ENCODE assay signal across 8 mouse cellular contexts in the genomic region with DNA sequence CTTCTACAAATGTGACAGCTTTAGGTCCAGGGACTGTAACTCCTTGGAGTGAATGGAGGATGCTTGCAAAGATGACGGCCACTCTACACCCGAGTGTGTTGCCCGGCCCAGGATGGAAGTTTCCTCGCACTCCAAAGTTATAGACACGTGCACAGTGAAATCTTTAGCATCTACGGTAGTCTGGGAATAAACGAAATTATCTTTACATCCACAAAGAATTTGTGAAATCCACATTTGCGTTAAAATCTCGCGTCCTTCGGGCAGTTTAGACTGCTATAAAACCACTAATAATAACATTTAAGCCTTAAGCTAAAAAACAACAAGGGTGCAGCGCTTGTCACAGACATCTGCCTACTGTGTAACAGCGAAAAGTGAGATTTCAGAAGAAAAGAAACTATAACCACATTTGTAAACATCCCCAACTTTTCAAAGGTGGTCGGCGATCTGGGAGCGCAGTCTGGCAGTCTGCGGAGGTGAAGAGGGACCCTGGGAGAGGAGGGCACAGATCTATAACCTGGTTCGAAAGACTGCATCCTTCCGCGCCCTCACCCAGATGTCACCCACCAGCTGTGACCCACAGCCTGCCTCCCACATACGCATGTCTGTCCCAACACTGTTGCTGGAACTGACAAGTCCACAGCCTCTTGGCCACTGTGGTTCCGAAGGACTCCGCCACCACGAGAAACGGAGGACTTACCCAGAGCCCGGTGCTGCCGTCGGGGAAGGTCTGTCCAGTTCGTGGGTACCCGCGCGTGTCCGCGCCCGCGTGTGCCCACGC. TPM values are rescaled to one million over a fixed set of nuclear protein-coding genes. Genes with fewer than 3 reads are reported as not detected.
DNase-seq lines count a peak whose midpoint lies in the region; ATAC-seq and TF ChIP-seq lines count a peak whose summit lies in the region.

No protein-coding gene starts in this region.

- H3K27me3 ChIP-seq in heart, embryonic 13.5 days (replicated peaks): peaks cover 82% of the 10 kb centered on the region
- peaks cover 45% of the 10 kb centered on the region for H3K27me3 ChIP-seq in hindbrain, embryonic 12.5 days
- H3K27me3 ChIP-seq in midbrain, embryonic 13.5 days: peaks cover 52% of the 10 kb centered on the region

- intact Hi-C loops in heart, postnatal 14 days (cut with DNase I): no loop called here
- intact Hi-C loops in gastrocnemius, postnatal 14 days (cut with DNase I; ENCODE audit: low total_unique reads): no loop called here

- H3K9me3 ChIP-seq in heart, embryonic 13.5 days: no peaks in the 10 kb centered on the region
- H3K9me3 ChIP-seq in ES-E14 (ENCODE audit: control insufficient read depth, insufficient read depth, low read depth, low read length): no peaks in the 10 kb centered on the region
- H3K9me3 ChIP-seq in hindbrain, embryonic 12.5 days (replicated peaks): no peaks in the 10 kb centered on the region
- no peaks in the 10 kb centered on the region for H3K9me3 ChIP-seq in midbrain, embryonic 13.5 days

- 15% methylated on average over 37 of the region's 37 CpGs for WGBS in heart, embryonic 13.5 days
- 15% methylated on average over 37 of the region's 37 CpGs for WGBS in hindbrain, embryonic 12.5 days
- 14% methylated on average over 37 of the region's 37 CpGs for WGBS in midbrain, embryonic 13.5 days

- peaks cover 18% of the 10 kb centered on the region for H3K4me1 ChIP-seq in heart, embryonic 13.5 days
- peaks cover 0 to 3% of the 10 kb centered on the region in 2 experiments; a peak in 2 of 4 replicates for H3K4me1 ChIP-seq in ES-E14 (ENCODE audit: control insufficient read depth in 2 of 2, insufficient read depth in 2 of 2, low read length in 2 of 2, poor library complexity in 1 of 2)
- H3K4me1 ChIP-seq in hindbrain, embryonic 12.5 days: peaks cover 18% of the 10 kb centered on the region
- peaks cover 20% of the 10 kb centered on the region for H3K4me1 ChIP-seq in midbrain, embryonic 13.5 days (replicated peaks)

- DNase-seq in heart, postnatal 14 days: no peak
- DNase-seq in ES-E14 (ENCODE audit: low read depth, low spot score): no peak
- no peak for DNase-seq in urinary bladder, postnatal 14 days (ENCODE audit: low spot score)
- no peak for DNase-seq in gastrocnemius, postnatal 14 days

- H3K4me3 ChIP-seq in heart, embryonic 13.5 days: peak overlapping the region; percentile 52
- H3K4me3 ChIP-seq in ES-E14 (ENCODE audit: insufficient read depth in 1 of 2, low read depth in 1 of 2, low read length in 2 of 2, poor library complexity in 1 of 2, severe bottlenecking in 1 of 2): peak overlapping the region; percentile 63 to 72
- H3K4me3 ChIP-seq in hindbrain, embryonic 12.5 days: peak overlapping the region; percentile 47
- peak overlapping the region; percentile 47 for H3K4me3 ChIP-seq in midbrain, embryonic 13.5 days (replicated peaks)

- ATAC-seq in heart, embryonic 13.5 days (ENCODE audit: extremely low read depth, insufficient number of reproducible peaks, low FRiP score, low TSS enrichment): no peak
- peak; percentile 34 for ATAC-seq in hindbrain, embryonic 12.5 days (ENCODE audit: low FRiP score)
- ATAC-seq in midbrain, embryonic 13.5 days: peak; percentile 44; the same call in 1 of the 2 replicates
- no peak for ATAC-seq in erythroblast, adult 5-6 weeks (replicated peaks; ENCODE audit: low FRiP score, poor library complexity, severe bottlenecking)

- in situ Hi-C loops in ES-E14 (cut with MboI; ENCODE audit: low sequenced_read_pairs in 2 of 2, unreplicated experiment in 2 of 2): no loop called here

- H3K4me2 ChIP-seq in heart, embryonic 13.5 days: peak overlapping the region; percentile 73
- H3K4me2 ChIP-seq in hindbrain, embryonic 12.5 days (replicated peaks): peak overlapping the region; percentile 88
- peak overlapping the region; percentile 90 for H3K4me2 ChIP-seq in midbrain, embryonic 13.5 days (replicated peaks)

- peak overlapping the region; percentile 68 for H3K9ac ChIP-seq in heart, embryonic 13.5 days
- peak overlapping the region; percentile 20 for H3K9ac ChIP-seq in ES-E14 (ENCODE audit: insufficient read depth, low read depth, low read length, poor library complexity, severe bottlenecking)
- peak overlapping the region; percentile 62 for H3K9ac ChIP-seq in hindbrain, embryonic 12.5 days
- peak overlapping the region; percentile 59 for H3K9ac ChIP-seq in midbrain, embryonic 13.5 days (replicated peaks)

- no peak overlapping the region for H3K27ac ChIP-seq in heart, embryonic 13.5 days (replicated peaks)
- no peak overlapping the region for H3K27ac ChIP-seq in ES-E14 (ENCODE audit: insufficient read depth, low read depth, low read length, poor library complexity, severe bottlenecking)
- peak overlapping the region; percentile 49; the same call in 1 of the 2 replicates for H3K27ac ChIP-seq in hindbrain, embryonic 12.5 days
- no peak overlapping the region for H3K27ac ChIP-seq in midbrain, embryonic 13.5 days

- no peaks in the 10 kb centered on the region for H3K36me3 ChIP-seq in heart, embryonic 13.5 days
- no peaks in the 10 kb centered on the region for H3K36me3 ChIP-seq in ES-E14 (ENCODE audit: control insufficient read depth, insufficient read depth, low read length, poor library complexity, severe bottlenecking)
- no peaks in the 10 kb centered on the region for H3K36me3 ChIP-seq in hindbrain, embryonic 12.5 days
- no peaks in the 10 kb centered on the region for H3K36me3 ChIP-seq in midbrain, embryonic 13.5 days

TF ChIP-seq in ES-E14, 5 proteins besides CTCF, POLR2A, EP300 and RAD21:
- TF ChIP-seq HCFC1 (IDR thresholded peaks at IDR 0.05; ENCODE audit: borderline replicate concordance, insufficient read depth, low read length) (no peak), ZNF384 (IDR thresholded peaks at IDR 0.05; ENCODE audit: low read depth, low read length) (no peak), CHD2 (IDR thresholded peaks at IDR 0.05; ENCODE audit: low read depth, low read length) (no peak), MAFK (IDR thresholded peaks at IDR 0.05; ENCODE audit: insufficient read depth, low read depth, low read length) (no peak), ZC3H11A (IDR thresholded peaks at IDR 0.05; ENCODE audit: borderline replicate concordance, low read depth, low read length) (no peak)

RNA-seq across cellular contexts. Expression of a gene that starts 1.5 kb away (rescaled TPM):
- polyA plus RNA-seq in heart, embryonic 13.5 days (2015; fragmentation: Nextera tagmentation; extraction: Ambion mirVana): 7.2 and 7.6 TPM in 2 replicates
- total RNA-seq in heart, postnatal 14 days (2021): 10 to 100 TPM; 37.1 to 42.2 TPM
- total RNA-seq in ES-E14 (2012; rRNA removed): 0.18 and 0.26 TPM in 2 replicates
- 7.3 and 7.8 TPM in 2 replicates for polyA plus RNA-seq in hindbrain, embryonic 12.5 days (2016; fragmentation: Nextera tagmentation; extraction: Ambion mirVana)
- 1.5 and 1.6 TPM in 2 replicates for polyA plus RNA-seq in midbrain, embryonic 13.5 days (2015; fragmentation: Nextera tagmentation; extraction: Ambion mirVana)
- total RNA-seq in erythroblast, adult 5-6 weeks (2015; ENCODE audit: low replicate concordance): 3.8 and 4.0 TPM in 2 replicates
- 6.0 and 9.5 TPM in 2 replicates for total RNA-seq in erythroblast, adult 5-6 weeks (2017; ENCODE audit: low replicate concordance)
- total RNA-seq in gastrocnemius, postnatal 14 days (2021): 10 to 100 TPM; 17.9 to 19.7 TPM

Comparison
In these comparisons a context has a peak if more than half of its experiments do, and no peak if none do; other contexts are left out.
1. ATAC-seq: peak in hindbrain, embryonic 12.5 days (single experiment) and midbrain, embryonic 13.5 days (single experiment); none in heart, embryonic 13.5 days (single experiment) and erythroblast, adult 5-6 weeks (single experiment).
2. Peak in every context shown above with its lines, with median percentiles within 50 percentile points of each other: H3K4me2 ChIP-seq, H3K4me3 ChIP-seq and H3K9ac ChIP-seq.